In genomic region chr10:117224102-117224990, GRCm38 (mm10) we compare ENCODE assay signal across 8 mouse cellular contexts. TPM values are rescaled to one million over a fixed set of nuclear protein-coding genes. Genes with fewer than 3 reads are reported as not detected.
A peak's percentile ranks its signal among the peaks of the same experiment; 100 is the strongest.
DNase-seq lines count a peak whose midpoint lies in the region; ATAC-seq and TF ChIP-seq lines count a peak whose summit lies in the region.

TSS of gene Yeats4 (minus strand) at chr10:117224507.

- no peak for TF ChIP-seq CTCF in liver, embryonic 14.5 days (IDR thresholded peaks at IDR 0.05; ENCODE audit: low read depth)
- TF ChIP-seq CTCF in stomach, postnatal 0 days (IDR thresholded peaks at IDR 0.05; ENCODE audit: low read depth): no peak

- H3K4me1 ChIP-seq in forebrain, embryonic 10.5 days: peaks cover 25% of the 10 kb centered on the region
- peaks cover 18% of the 10 kb centered on the region for H3K4me1 ChIP-seq in heart, embryonic 15.5 days (replicated peaks)
- peaks cover 13% of the 10 kb centered on the region in 2 experiments for H3K4me1 ChIP-seq in liver, embryonic 14.5 days (replicated peaks; ENCODE audit: control insufficient read depth in 2 of 2, insufficient read depth in 2 of 2, low read length in 1 of 2)
- peaks cover 8% of the 10 kb centered on the region; the same call in 1 of the 2 replicates for H3K4me1 ChIP-seq in neural tube, embryonic 11.5 days (ENCODE audit: control insufficient read depth, insufficient read depth, low read length)
- 0 out of 2 replicates have a peak, but pooled peaks cover 3% of the 10 kb centered on the region for H3K4me1 ChIP-seq in stomach, postnatal 0 days (replicated peaks; ENCODE audit: control insufficient read depth, insufficient read depth)

- peak; percentile 90 for DNase-seq in c-Kit-negative CD71-positive TER-119-positive erythroid progenitor cells, embryonic 14.5 days (ENCODE audit: low read depth, low spot score)
- DNase-seq in forebrain, embryonic 10.5 days (ENCODE audit: extremely low spot score, low spot score): peak; percentile 95
- DNase-seq in kidney, postnatal 25 days: peak; percentile 94 to 95
- peak; percentile 85 to 88 (median 86) for DNase-seq in liver, embryonic 14.5 days (ENCODE audit: low read depth in 3 of 3, low spot score in 3 of 3)
- peak; percentile 96 for DNase-seq in neural tube, embryonic 11.5 days (ENCODE audit: low spot score)
- peak; percentile 94 for DNase-seq in stomach, postnatal 0 days (ENCODE audit: low spot score)

- peak within 1 kb of the TSS; percentile 100 for H3K27ac ChIP-seq in forebrain, embryonic 10.5 days
- peak within 1 kb of the TSS; percentile 99 for H3K27ac ChIP-seq in heart, embryonic 15.5 days
- H3K27ac ChIP-seq in liver, embryonic 14.5 days: peak within 1 kb of the TSS; percentile 88
- peak within 1 kb of the TSS; percentile 96 for H3K27ac ChIP-seq in neural tube, embryonic 11.5 days (ENCODE audit: low read depth, low read length)
- peak within 1 kb of the TSS; percentile 99 for H3K27ac ChIP-seq in stomach, postnatal 0 days (replicated peaks)

- no peaks in the 10 kb centered on the region for H3K9me3 ChIP-seq in forebrain, embryonic 10.5 days
- H3K9me3 ChIP-seq in heart, embryonic 15.5 days (replicated peaks): no peaks in the 10 kb centered on the region
- H3K9me3 ChIP-seq in liver, embryonic 14.5 days (ENCODE audit: control insufficient read depth, low read length): no peaks in the 10 kb centered on the region
- no peaks in the 10 kb centered on the region for H3K9me3 ChIP-seq in neural tube, embryonic 11.5 days (ENCODE audit: control insufficient read depth, low read length)
- no peaks in the 10 kb centered on the region for H3K9me3 ChIP-seq in stomach, postnatal 0 days (ENCODE audit: control insufficient read depth, low read length)

- H3K27me3 ChIP-seq in forebrain, embryonic 10.5 days (ENCODE audit: poor library complexity, severe bottlenecking): no peaks in the 10 kb centered on the region
- no peaks in the 10 kb centered on the region for H3K27me3 ChIP-seq in heart, embryonic 15.5 days
- no peaks in the 10 kb centered on the region for H3K27me3 ChIP-seq in liver, embryonic 14.5 days (ENCODE audit: control insufficient read depth, insufficient read depth, low read length)
- H3K27me3 ChIP-seq in neural tube, embryonic 11.5 days (ENCODE audit: control insufficient read depth, insufficient read depth, low read length): no peaks in the 10 kb centered on the region
- no peaks in the 10 kb centered on the region for H3K27me3 ChIP-seq in stomach, postnatal 0 days (ENCODE audit: control insufficient read depth, insufficient read depth, low read length)

- H3K4me2 ChIP-seq in heart, embryonic 15.5 days: peak within 1 kb of the TSS; percentile 89
- H3K4me2 ChIP-seq in liver, embryonic 14.5 days (ENCODE audit: low read depth): peak within 1 kb of the TSS; percentile 90
- H3K4me2 ChIP-seq in neural tube, embryonic 11.5 days (ENCODE audit: low read depth): peak within 1 kb of the TSS; percentile 85
- peak within 1 kb of the TSS; percentile 75 for H3K4me2 ChIP-seq in stomach, postnatal 0 days (replicated peaks; ENCODE audit: low read depth)

- TF ChIP-seq EP300 in liver, embryonic 14.5 days (IDR thresholded peaks at IDR 0.05; ENCODE audit: low read depth): no peak
- no peak for TF ChIP-seq EP300 in stomach, postnatal 0 days (optimal IDR thresholded peaks at IDR 0.05)

- ATAC-seq in CD4-positive, CD25-positive, alpha-beta regulatory T cell, adult 4 months: peak; percentile 95
- peak; percentile 93 for ATAC-seq in heart, embryonic 15.5 days (replicated peaks; ENCODE audit: insufficient number of reproducible peaks, insufficient read depth, low FRiP score, low read depth)
- ATAC-seq in liver, embryonic 14.5 days (ENCODE audit: insufficient read depth): peak; percentile 97
- peak; percentile 96 for ATAC-seq in neural tube, embryonic 11.5 days (ENCODE audit: insufficient read depth, low FRiP score, low TSS enrichment)
- ATAC-seq in stomach, postnatal 0 days (ENCODE audit: low FRiP score, low TSS enrichment): peak; percentile 96

- H3K36me3 ChIP-seq in forebrain, embryonic 10.5 days (replicated peaks): peaks cover 33% of the 10 kb centered on the region
- H3K36me3 ChIP-seq in heart, embryonic 15.5 days: peaks cover 31% of the 10 kb centered on the region
- peaks cover 32% of the 10 kb centered on the region for H3K36me3 ChIP-seq in liver, embryonic 14.5 days (replicated peaks; ENCODE audit: control insufficient read depth, insufficient read depth, low read depth)
- peaks cover 7% of the 10 kb centered on the region; the same call in 1 of the 2 replicates for H3K36me3 ChIP-seq in neural tube, embryonic 11.5 days (ENCODE audit: control insufficient read depth, insufficient read depth, low read length)
- peaks cover 7% of the 10 kb centered on the region; the same call in 1 of the 2 replicates for H3K36me3 ChIP-seq in stomach, postnatal 0 days (ENCODE audit: control insufficient read depth, insufficient read depth, low read length)

- 2% methylated on average over 63 of the region's 63 CpGs for WGBS in forebrain, embryonic 10.5 days
- 2% methylated on average over 63 of the region's 63 CpGs for WGBS in heart, embryonic 15.5 days
- WGBS in liver, embryonic 14.5 days (ENCODE audit: insufficient replicate concordance): 1% methylated on average over 63 of the region's 63 CpGs
- under 1% methylated on average over 62 of the region's 63 CpGs for WGBS in neural tube, embryonic 11.5 days
- WGBS in stomach, postnatal 0 days: 1% methylated on average over 62 of the region's 63 CpGs

- peak within 1 kb of the TSS; percentile 88 for H3K4me3 ChIP-seq in forebrain, embryonic 10.5 days
- peak within 1 kb of the TSS; percentile 84 for H3K4me3 ChIP-seq in heart, embryonic 15.5 days
- peak within 1 kb of the TSS; percentile 90 to 91 for H3K4me3 ChIP-seq in liver, embryonic 14.5 days (ENCODE audit: insufficient read depth in 1 of 2, low read depth in 2 of 2, low read length in 2 of 2)
- H3K4me3 ChIP-seq in neural tube, embryonic 11.5 days (ENCODE audit: low read depth, low read length): peak within 1 kb of the TSS; percentile 74
- H3K4me3 ChIP-seq in stomach, postnatal 0 days (ENCODE audit: low read depth, low read length): peak within 1 kb of the TSS; percentile 84

- peak within 1 kb of the TSS; percentile 94 for H3K9ac ChIP-seq in heart, embryonic 15.5 days
- peak within 1 kb of the TSS; percentile 97 for H3K9ac ChIP-seq in liver, embryonic 14.5 days (replicated peaks)
- H3K9ac ChIP-seq in neural tube, embryonic 11.5 days (ENCODE audit: low read length): peak within 1 kb of the TSS; percentile 96
- peak within 1 kb of the TSS; percentile 96 for H3K9ac ChIP-seq in stomach, postnatal 0 days (ENCODE audit: low read length)

RNA-seq across cellular contexts. Expression of gene Yeats4, which starts in this region (rescaled TPM):
- polyA plus RNA-seq in CD4-positive, CD25-positive, alpha-beta regulatory T cell, adult 4 months (2017; shearing (Covaris generic)): 10 to 100 TPM; 19.1 to 24.6 TPM
- polyA plus RNA-seq in forebrain, embryonic 10.5 days (2016; fragmentation: Nextera tagmentation; extraction: Ambion mirVana): 122 and 123 TPM in 2 replicates
- polyA plus RNA-seq in heart, embryonic 15.5 days (2015; fragmentation: Nextera tagmentation; extraction: Ambion mirVana): 37.5 and 43.6 TPM in 2 replicates
- polyA plus RNA-seq in liver, embryonic 14.5 days (2012; rRNA removed): 23.6 and 36.1 TPM in 2 replicates
- polyA plus RNA-seq in liver, embryonic 14.5 days (2014; fragmentation: Nextera tagmentation; extraction: Ambion mirVana): 42.0 and 48.7 TPM in 2 replicates
- 122 and 126 TPM in 2 replicates for polyA plus RNA-seq in neural tube, embryonic 11.5 days (2014; fragmentation: Nextera tagmentation; extraction: Ambion mirVana)
- polyA plus RNA-seq in stomach, postnatal 0 days (2015; fragmentation: Nextera tagmentation; extraction: Ambion mirVana): 36.9 and 38.2 TPM in 2 replicates

Comparison
In these comparisons a context has a peak if more than half of its experiments do, and no peak if none do; other contexts are left out.
1. Peak in every context shown above with its lines: DNase-seq, ATAC-seq, H3K4me3 ChIP-seq and H3K27ac ChIP-seq.